Mouse (Mus musculus) kidney, postnatal 4 days (tissue): ENCODE results near the gene Oas1h.
A peak's percentile ranks its signal among the peaks of the same experiment; 100 is the strongest.
"Not testable (repeated sequence)": the region's sequence is repeated elsewhere in the genome, so short reads cannot be mapped to it uniquely, and the experiment has no call there.

Experiments used
- DNase-seq, 2 experiments: peaks; one replicate each; pipeline ENCODE4 v3.0.0; 2021; ENCODE audit warnings: mixed read lengths in 2 of 2

The Oas1h gene

DNA sequence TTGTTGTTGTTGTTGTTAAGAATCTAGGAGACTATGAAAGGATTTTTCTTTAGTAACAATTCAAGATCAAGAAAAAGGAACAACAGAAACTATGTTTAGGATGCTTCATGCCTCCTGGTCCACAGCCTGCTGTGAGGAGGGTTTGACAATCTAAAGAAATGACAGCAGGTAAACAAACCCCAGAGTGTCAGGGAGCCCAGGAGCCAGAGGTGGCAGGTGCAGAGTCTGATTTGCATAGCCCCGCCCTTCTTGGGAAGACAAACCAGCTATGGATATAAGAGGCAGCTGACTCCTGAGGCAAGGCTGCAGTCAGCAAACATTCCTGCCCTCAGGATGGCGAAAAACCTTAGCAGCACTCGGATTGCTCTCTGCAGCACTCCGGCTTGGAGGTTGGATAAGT, at the start of gene Oas1h:
Gene Oas1h, plus strand, starts transcription at position 301 of the 400 bp plus-strand sequence.
- no peak for DNase-seq

DNA sequence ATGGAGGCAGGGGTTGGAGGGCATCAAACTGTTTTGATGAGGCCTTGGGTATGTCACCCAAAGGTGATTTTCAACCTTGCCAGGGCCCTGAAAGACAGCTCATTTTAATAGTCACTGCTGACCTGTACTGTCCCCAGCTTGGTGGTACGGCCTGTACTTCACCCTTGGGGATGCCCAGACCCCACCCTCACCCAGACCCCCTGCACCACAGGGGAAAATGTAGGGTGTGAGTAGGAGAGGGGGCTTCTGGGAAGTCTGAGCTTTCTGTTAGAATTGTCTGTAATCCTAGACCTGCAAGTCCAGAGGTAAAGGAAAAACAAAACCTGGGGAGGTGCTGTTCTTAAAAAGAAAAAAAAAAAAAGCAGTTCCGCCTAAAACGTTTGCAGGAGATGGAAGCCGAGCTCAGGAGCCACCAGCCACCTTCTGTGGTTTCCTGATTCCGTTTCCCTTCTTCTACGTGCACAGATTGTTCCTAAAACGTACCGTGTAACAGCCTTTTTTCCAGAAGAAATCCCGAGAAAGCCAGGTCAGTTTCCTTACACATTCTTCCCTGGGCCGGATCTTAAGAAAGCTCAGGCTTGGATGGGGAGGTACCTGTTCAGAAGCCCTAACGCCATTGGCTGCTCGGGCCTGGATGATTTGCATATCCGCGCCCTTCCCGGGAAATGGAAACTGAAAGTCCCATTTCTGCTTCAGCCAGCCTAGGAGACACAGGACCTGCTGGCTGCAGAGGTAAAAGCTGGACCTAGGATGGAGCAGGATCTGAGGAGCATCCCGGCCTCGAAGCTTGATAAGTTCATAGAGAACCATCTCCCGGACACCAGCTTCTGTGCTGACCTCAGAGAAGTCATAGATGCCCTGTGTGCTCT, 49.0 kb upstream of the Oas1h start, which contains the start of gene Oas1c:
Gene Oas1c, minus strand, starts transcription at position 564 of the 869 bp plus-strand sequence.
- DNase-seq = peak; percentile 84 to 91

DNA sequence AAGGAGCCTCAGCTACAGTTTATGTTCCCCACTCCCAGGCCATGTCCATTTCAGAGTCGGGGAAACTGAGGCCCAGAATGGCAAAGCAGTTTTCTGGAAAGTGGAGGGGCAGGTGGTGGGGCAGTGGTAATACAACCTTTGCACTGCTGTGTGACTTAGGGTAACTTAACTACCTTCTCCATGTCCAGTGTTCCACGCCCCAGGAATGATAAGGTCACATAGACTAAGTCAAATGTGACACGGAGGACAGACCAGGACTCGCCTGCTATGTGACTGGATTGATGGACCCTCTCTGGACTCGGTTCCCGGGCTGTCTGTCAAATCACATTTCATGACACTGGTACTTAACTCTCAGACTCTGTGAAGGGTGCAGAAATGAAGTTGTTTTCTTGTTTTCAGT, 48.2 kb upstream of the Oas1h start:
- no peak for DNase-seq

GRCm38 (mm10) chr5:120815949-120816348, 45.3 kb upstream of the Oas1h start:
- DNase-seq = peak; percentile 33 to 44

DNA sequence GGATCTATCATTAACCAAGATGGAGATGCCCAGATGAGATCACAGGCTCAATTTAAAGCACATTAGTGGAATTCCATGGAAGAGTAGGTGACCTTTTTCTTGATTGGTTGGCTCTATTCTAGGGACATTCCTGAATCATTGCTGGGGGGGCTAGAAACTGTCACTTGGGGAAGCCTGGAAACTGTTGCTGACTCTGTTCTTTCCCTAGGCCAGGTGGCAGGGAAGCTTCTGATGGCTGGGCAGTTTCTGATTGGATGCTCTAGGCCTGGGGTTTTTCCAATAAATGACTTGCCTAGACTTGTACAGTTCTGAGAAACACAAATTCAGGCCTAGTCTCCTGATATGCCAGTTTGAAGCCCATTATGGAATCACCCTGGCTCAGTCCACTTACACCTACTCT, 42.2 kb upstream of the Oas1h start:
- DNase-seq = no peak

GRCm38 (mm10) chr5:120831031-120831430, 30.2 kb upstream of the Oas1h start:
- DNase-seq = no peak

DNA sequence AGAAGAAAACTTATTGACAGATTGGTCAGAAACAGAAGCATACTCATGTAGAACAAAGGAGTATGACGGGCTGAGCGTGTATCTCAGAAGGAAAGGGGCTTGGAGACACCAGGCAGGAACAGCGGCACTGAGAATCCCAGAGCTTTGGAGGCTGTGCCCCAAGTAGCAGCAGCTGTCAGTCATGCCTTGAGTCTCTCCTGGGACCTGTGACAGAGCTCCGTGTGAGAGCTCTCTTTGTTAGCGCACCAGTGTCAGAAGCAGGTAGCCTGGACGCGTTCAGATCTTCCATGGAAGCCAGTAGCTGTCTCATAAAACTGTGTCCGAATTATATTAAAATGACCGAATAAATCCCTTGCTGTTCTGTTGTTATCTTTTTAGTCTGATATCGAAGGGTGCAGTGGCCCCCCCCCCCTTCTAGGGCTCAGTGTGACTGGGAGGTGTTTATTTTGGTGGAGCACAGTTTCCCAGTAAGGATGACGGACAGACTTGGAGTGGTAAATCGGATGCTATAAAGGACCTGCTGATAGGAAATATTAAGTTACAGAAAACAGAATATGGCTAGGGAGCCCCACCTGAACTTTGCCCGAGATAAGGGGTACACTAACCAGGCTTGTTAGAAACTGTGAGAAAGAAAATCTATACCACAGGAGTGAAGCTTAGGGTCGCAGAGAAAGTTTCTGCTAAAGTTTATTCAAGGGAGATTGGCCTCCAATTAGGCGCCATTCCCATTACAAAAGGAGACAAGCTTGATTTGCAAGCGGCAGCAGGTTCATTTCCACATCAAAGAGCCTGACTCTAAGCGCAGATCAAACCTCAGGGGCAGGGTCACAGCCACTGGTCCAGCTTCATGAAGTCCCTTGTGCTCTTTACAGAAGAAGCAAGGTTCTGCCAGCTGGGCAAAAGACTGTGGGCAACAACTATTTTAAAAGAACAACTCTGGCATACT, 27.6 kb upstream of the Oas1h start:
- no peak for DNase-seq

DNA sequence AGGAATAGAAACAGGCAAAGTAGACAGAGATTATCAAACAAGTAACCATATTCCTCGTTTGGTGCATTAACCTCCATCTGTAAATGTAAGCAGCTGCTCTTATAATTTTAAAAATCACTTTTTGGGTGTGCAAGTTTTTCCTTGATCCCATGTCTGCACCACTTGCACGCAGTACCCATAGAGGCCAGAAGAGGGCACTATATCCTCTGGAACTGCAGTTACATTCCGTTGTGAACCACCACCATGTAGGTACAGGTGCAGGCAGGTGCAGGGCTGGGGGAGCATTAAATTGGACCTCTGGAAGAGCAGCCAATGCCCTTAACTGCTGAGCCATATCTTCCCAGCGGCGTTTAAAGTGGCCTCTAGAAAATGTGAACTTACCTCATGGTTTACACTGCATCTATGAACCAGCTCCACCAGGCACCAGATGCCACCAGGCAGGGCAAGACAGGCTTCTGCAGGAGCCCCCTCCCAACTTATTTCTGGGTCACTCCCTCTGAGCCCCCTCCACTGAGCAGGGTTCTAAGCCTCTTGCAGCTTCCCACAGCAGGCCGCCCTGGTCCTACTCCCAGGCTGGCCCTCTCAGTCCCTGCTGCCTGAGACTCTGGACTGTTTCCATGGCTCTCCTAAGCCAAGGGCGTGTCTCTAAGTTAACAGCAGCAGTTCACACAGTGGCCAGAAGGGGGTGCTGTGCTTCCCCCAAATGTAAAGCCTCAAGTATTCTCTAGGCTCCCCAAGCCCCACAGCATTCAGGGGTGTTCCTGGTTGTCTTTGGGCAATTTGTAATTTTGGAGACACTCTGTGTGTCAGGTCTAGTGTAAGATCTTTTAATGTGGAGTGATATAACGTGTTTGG, 24.3 kb upstream of the Oas1h start:
- DNase-seq = peak; percentile 72 to 74

DNA sequence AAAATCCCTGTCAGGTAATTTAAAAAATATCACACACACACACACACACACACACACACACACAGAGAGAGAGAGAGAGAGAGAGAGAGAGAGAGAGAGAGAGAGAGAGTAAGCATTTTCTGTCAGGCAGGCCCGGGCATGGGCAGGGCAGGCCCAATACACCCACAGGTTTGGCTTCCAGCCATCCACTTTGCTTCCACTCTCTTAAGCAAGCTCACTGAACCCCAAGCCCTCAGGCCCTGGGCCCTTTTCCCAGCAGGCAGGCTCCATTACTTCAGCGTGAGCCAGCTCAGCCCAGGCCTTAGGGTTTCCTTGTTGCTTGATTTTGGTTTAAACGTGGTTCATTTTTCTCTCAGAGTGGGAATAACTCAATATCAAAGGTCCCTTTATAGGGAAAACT, 16.5 kb upstream of the Oas1h start:
- DNase-seq = peak; percentile 7 to 15

GRCm38 (mm10) chr5:120847067-120847466, 14.2 kb upstream of the Oas1h start, which contains the start of gene Oas1f:
Oas1f (plus strand) TSS chr5:120847367.
- DNase-seq = no peak

- DNase-seq = peak; percentile 56 to 57
Observed at GRCm38 (mm10) chr5:120849601-120850136, 11.6 kb upstream of the Oas1h start.

- DNase-seq = no peak
Observed at GRCm38 (mm10) chr5:120859241-120859640, 2.0 kb upstream of the Oas1h start.

GRCm38 (mm10) chr5:120865336-120865860, 4.2 kb downstream of the Oas1h start:
- DNase-seq = peak; percentile 6 to 8

DNA sequence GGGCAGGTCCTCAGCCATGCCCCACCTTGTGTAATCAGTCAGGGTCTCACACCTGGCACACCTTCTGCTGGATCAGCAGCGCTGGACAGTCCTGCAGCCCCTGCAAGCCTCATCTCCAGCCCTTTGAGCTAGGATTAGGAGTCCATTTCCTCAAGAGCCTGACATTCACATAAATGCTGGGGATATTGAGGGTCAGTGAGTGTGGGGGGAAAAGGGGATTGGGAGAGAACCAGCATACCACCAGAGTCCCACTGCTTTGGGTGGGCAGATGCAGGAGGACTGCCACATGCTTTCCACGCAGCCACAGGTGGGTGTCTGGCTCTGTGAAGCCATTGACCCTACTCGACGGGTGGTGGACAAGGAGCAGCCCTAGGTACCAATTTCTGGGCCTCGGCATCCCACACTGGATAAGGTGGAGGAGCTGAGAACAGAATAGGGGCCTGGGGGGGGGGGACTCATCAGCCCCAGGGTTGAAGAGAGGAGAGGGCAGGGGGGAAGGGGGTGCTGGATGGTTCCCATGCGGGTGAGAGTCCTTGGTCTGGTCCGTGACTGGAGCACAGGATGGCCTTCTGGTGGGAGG, 8.3 kb downstream of the Oas1h start:
- DNase-seq = no peak

GRCm38 (mm10) chr5:120870081-120870480, 8.9 kb downstream of the Oas1h start:
- DNase-seq = no peak

DNA sequence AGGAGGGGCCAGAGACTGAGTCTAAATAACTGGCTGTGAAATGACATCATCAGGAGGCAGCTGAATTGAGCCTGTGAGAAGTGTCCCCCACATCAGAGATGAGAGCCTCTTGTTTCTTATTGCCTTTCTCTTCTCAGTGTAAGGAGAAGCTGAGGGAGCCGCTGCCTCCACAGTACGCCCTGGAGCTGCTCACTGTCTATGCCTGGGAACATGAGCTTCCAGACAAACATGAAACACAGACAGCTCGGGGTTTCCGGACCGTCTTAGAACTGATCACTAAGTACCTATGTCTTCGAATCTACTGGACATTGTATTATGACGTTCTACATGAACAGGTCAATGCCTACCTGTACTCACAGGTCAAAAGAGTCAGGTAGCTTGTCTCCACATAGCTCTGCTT, 9.6 kb downstream of the Oas1h start:
- DNase-seq = no peak

GRCm38 (mm10) chr5:120871469-120871868, 10.2 kb downstream of the Oas1h start:
- no peak for DNase-seq

DNA sequence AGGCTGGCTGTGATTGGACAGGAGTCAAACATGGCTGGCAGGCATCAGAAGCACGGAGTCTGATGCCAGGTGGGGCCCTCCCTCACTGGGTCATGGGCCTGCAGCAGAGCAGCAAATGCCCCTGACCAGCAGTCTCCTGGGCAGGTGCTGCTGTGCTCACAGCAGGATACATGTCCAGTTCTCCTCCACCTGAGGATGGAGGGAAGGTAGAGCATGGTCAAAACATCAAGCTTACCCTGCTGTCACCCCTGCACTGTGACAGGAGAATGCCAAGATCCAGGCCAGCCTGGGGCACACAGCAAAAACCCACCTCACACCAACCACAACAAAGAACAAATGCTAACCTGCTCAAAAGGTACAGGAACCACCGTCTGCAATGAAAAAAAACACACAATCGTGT, 15.6 kb downstream of the Oas1h start:
- DNase-seq = not testable (repeated sequence)

DNA sequence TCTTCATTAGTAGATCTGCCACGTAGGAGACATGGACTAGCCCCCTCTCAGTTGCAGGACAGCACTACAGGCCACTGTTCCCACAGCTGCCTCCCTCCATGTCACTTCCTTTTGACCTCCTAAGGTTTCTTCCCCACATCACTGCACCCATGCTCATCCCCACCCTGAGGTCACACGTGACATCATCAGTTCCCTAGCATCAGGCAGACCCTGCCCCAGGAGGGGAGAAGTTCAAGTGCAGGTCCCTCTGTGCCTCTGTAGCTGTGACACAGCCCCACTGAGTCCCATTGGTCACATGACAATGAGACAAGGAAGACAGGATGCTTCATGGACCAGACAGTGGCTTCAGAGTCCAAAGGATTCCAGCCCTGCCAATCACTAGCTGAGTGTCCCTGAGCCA, 16.2 kb downstream of the Oas1h start:
- not testable (repeated sequence) for DNase-seq

DNA sequence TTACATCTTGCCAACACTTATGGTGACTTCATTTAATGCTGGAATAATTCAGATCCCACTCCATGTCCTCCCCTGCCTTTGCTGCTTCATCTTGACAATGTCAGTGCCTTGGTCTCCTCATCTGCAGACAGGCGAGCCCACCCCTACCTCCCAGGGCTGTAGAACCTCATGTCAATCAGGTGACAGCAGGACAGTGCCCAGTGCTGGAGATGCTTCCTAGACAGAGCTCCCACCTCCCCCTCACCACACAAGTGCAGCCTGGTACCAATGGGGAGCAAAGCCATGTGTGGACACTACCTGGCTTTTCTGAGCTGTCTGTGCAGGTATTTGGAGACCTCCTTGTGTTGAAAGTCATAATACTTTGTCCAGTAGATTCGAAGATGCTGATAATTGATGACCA, 17.6 kb downstream of the Oas1h start:
- DNase-seq = not testable (repeated sequence)

DNA sequence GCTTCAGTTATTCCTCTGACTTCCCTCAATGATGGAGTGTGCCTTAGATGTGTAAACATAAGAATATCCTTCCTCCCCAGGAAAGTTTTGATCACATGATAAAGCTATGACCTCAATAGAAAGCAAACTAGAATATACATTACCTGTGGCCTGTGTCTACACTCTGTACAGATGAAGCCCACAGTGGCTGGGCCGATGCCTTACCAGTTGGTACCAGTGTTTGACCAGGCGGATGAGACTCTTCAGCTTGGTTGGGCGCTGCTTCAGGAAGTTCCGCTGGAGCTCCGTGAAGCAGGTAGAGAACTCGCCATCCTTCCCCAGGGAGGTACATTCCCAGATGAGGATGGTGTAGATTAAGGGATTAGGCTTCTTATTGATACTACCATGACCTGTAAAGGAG, 20.5 kb downstream of the Oas1h start:
- not testable (repeated sequence) for DNase-seq
